Mouse (Mus musculus) lung, postnatal 4 days (tissue): Measurements from ENCODE around the gene 1700001J03Rik.
"Not testable (repeated sequence)": the region's sequence is repeated elsewhere in the genome, so short reads cannot be mapped to it uniquely, and the experiment has no call there.

Experiments
- DNase-seq, 2 experiments: peaks; one replicate each; pipeline ENCODE4 v3.0.0; 2021

The 1700001J03Rik gene

GRCm38 (mm10) chr5:146185204-146185603 lies at the start of gene 1700001J03Rik:
Gene 1700001J03Rik (minus strand): TSS chr5:146185304.
- DNase-seq: not testable (repeated sequence)

GRCm38 (mm10) chr5:146234336-146234735 lies 49.2 kb upstream of the 1700001J03Rik start:
- no peak for DNase-seq

GRCm38 (mm10) chr5:146232816-146233215 lies 47.7 kb upstream of the 1700001J03Rik start:
- DNase-seq: no peak

GRCm38 (mm10) chr5:146232056-146232675 lies 47.1 kb upstream of the 1700001J03Rik start:
- no peak for DNase-seq

GRCm38 (mm10) chr5:146231655-146231996 lies 46.5 kb upstream of the 1700001J03Rik start:
- DNase-seq: peak; percentile 40 to 43

- DNase-seq: peak; percentile 94 to 96
Measured at GRCm38 (mm10) chr5:146230864-146231654, 46.0 kb upstream of the 1700001J03Rik start, which contains the start of gene Cdk8. Gene Cdk8 (plus strand): TSS chr5:146231230.

- no peak for DNase-seq
Measured at GRCm38 (mm10) chr5:146229869-146230650, 45.0 kb upstream of the 1700001J03Rik start.

- no peak for DNase-seq
Measured at GRCm38 (mm10) chr5:146227496-146227895, 42.4 kb upstream of the 1700001J03Rik start.

GRCm38 (mm10) chr5:146223786-146224185 lies 38.7 kb upstream of the 1700001J03Rik start:
- DNase-seq: no peak

- no peak for DNase-seq
Measured at GRCm38 (mm10) chr5:146221722-146222121, 36.6 kb upstream of the 1700001J03Rik start.

GRCm38 (mm10) chr5:146220879-146221714 lies 36.0 kb upstream of the 1700001J03Rik start, which contains the start of gene Rnf6:
Gene Rnf6 (minus strand): TSS chr5:146221555.
- DNase-seq: peak; percentile 94 to 96

GRCm38 (mm10) chr5:146220501-146220878 lies 35.4 kb upstream of the 1700001J03Rik start:
- no peak for DNase-seq

- no peak for DNase-seq
Measured at GRCm38 (mm10) chr5:146205537-146205936, 20.4 kb upstream of the 1700001J03Rik start.

GRCm38 (mm10) chr5:146203921-146204320 lies 18.8 kb upstream of the 1700001J03Rik start:
- no peak for DNase-seq

- no peak for DNase-seq
Measured at GRCm38 (mm10) chr5:146200580-146200979, 15.5 kb upstream of the 1700001J03Rik start.

- no peak for DNase-seq
Measured at GRCm38 (mm10) chr5:146199540-146199939, 14.4 kb upstream of the 1700001J03Rik start.

- DNase-seq: no peak
Measured at GRCm38 (mm10) chr5:146199073-146199472, 14.0 kb upstream of the 1700001J03Rik start.

- no peak for DNase-seq
Measured at GRCm38 (mm10) chr5:146193360-146193759, 8.3 kb upstream of the 1700001J03Rik start.

GRCm38 (mm10) chr5:146190501-146191269 lies 5.6 kb upstream of the 1700001J03Rik start:
- DNase-seq: no peak

- DNase-seq: no peak
Measured at GRCm38 (mm10) chr5:146190093-146190492, 5.0 kb upstream of the 1700001J03Rik start.

GRCm38 (mm10) chr5:146188712-146189111 lies 3.6 kb upstream of the 1700001J03Rik start:
- no peak for DNase-seq

GRCm38 (mm10) chr5:146188144-146188543 lies 3.0 kb upstream of the 1700001J03Rik start:
- DNase-seq: no peak
